Mouse (Mus musculus) forebrain, embryonic 14.5 days (tissue): ENCODE measurements around the gene Axin1. TPM values are rescaled to one million over a fixed set of nuclear protein-coding genes. Genes with fewer than 3 reads are reported as not detected.
"Not testable (repeated sequence)": the region's sequence is repeated elsewhere in the genome, so short reads cannot be mapped to it uniquely, and the experiment has no call there.

ENCODE experiments used
- ATAC-seq: fragments of 200-750 bp; cut with Nextera tagmentation; 2 replicates; pipeline ENCODE4 v1.8.0; 2017; ENCODE audit warnings: mild to moderate bottlenecking, moderate library complexity
- DNase-seq: peaks from one replicate; pipeline ENCODE4 v3.0.0-alpha.2; 2015; ENCODE audit warnings: low spot score
- H3K27ac ChIP-seq: fragments of 300-500 bp; sonication (generic); 2 replicates; pipeline ENCODE4 v1.5.1; 2014; ENCODE audit warnings: low read depth, mild to moderate bottlenecking, control low read depth, low read length, moderate library complexity
- H3K27me3 ChIP-seq: fragments of 300-500 bp; sonication (generic); replicated peaks from 2 replicates; pipeline ENCODE4 v1.6.1; 2014; ENCODE audit warnings: low read length, control low read depth, mixed read lengths; ENCODE audit not compliant: control insufficient read depth, insufficient read depth
- H3K36me3 ChIP-seq: fragments of 300-500 bp; sonication (generic); 2 replicates; pipeline ENCODE4 v1.6.1; 2014; ENCODE audit warnings: low read length, control low read depth; ENCODE audit not compliant: control insufficient read depth, insufficient read depth
- H3K4me1 ChIP-seq: fragments of 300-500 bp; sonication (generic); 2 replicates; pipeline ENCODE4 v1.6.1; 2014; ENCODE audit warnings: antibody characterized with exemption, low read length, control low read depth; ENCODE audit not compliant: control insufficient read depth, insufficient read depth
- H3K4me2 ChIP-seq: fragments of 300-500 bp; sonication (generic); 2 replicates; pipeline ENCODE4 v1.6.1; 2014; ENCODE audit warnings: mild to moderate bottlenecking, control low read depth, low read length
- H3K4me3 ChIP-seq: fragments of 300-500 bp; sonication (generic); 2 replicates; pipeline ENCODE4 v1.5.1; 2014; ENCODE audit warnings: low read depth, low read length, control low read depth
- H3K9ac ChIP-seq: fragments of 300-500 bp; sonication (generic); 2 replicates; pipeline ENCODE4 v1.6.1; 2014; ENCODE audit warnings: mild to moderate bottlenecking, low read length, control low read depth, moderate library complexity
- H3K9me3 ChIP-seq: fragments of 300-500 bp; sonication (generic); replicated peaks from 2 replicates; pipeline ENCODE4 v1.6.1; 2016; ENCODE audit warnings: low read length, control low read depth, mixed read lengths; ENCODE audit not compliant: control insufficient read depth
- WGBS: fragments of 180-500 bp; shearing (Covaris S2); extraction: QIAGEN DNeasy Blood & Tissue Kit; methylation state at CpG from one replicate; pipeline ENCODE4 v1.1.7; 2014; 5-methylcytosine and 5-hydroxymethylcytosine counted together
- polyA plus RNA-seq: library from polyadenylated mRNA; unstranded; fragments of >200 nt; fragmentation: Nextera tagmentation; extraction: Ambion mirVana; gene quantifications from 2 replicates; pipeline ENCODE4 v1.2.1, GENCODE M21; 2014

The Axin1 gene
- polyA plus RNA-seq, 1 experiment from 2014 or later = 10.3 TPM

DNA sequence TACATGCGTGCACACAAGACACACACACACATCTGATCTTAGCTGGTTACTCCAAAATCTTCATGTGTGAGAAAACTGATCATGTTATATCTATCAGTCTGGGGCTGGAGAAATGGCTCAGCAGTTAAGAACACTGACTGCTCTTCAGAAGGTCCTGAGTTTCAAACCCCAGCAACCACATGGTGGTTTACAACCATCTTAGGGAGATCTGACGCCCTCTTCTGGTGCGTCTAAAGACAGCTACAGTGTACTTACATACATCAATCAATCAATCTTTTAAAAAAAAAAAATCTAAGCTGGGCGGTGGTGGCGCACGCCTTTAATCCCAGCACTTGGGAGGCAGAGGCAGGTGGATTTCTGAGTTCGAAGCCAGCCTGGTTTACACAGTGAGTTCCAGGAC is 53.0 kb downstream of the Axin1 start:
- not testable (repeated sequence) for H3K27me3 ChIP-seq, DNase-seq, H3K9me3 ChIP-seq, H3K4me3 ChIP-seq, H3K4me2 ChIP-seq, ATAC-seq, H3K9ac ChIP-seq, H3K4me1 ChIP-seq, H3K27ac ChIP-seq
- WGBS = 90% methylated on average over 7 of the region's 7 CpGs
- peaks cover 97% of the 10 kb centered on the region for H3K36me3 ChIP-seq

DNA sequence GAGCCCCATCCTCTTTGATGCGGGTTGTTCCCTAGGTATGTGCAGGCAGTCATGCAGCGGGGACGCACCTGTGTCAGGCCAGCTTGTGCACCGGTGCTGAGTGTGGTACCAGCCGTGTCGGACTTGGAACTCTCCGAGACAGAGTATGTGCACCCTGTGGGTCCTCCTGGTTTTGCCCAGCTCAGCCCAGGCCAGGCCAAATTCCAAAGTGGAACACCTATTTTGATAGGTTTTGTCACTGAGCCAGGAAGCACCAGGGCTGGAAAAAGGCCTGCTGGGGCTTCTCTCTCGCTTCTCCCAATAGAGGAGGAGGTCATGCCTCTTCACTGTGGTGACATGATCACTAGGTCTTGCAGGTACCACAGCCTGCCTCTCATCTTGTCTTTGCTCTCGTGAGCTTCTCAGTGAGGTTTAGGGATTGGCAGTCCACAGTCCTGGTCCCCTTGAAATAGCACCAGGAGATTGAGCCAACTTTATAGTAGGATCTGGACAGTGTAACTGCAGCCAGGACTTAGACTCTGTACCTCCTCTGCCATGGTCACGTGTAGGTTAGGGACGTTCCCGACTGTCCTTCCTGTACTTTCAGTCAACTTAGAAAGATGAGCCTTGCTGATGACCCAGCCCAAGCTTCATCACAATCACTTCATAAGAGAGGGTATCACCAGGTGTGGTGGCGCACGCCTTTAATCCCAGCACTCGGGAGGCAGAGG is 54.1 kb downstream of the Axin1 start:
- ATAC-seq (no peak), DNase-seq (no peak)
- no peak overlapping the region for H3K9ac ChIP-seq
- H3K27ac ChIP-seq = no peak overlapping the region
- H3K27me3 ChIP-seq = no peaks in the 10 kb centered on the region
- no peaks in the 10 kb centered on the region for H3K9me3 ChIP-seq
- H3K4me2 ChIP-seq = no peak overlapping the region
- peaks cover 97% of the 10 kb centered on the region for H3K36me3 ChIP-seq
- no peaks in the 10 kb centered on the region for H3K4me1 ChIP-seq
- WGBS = 97% methylated on average over 15 of the region's 15 CpGs
- H3K4me3 ChIP-seq = no peak overlapping the region

DNA sequence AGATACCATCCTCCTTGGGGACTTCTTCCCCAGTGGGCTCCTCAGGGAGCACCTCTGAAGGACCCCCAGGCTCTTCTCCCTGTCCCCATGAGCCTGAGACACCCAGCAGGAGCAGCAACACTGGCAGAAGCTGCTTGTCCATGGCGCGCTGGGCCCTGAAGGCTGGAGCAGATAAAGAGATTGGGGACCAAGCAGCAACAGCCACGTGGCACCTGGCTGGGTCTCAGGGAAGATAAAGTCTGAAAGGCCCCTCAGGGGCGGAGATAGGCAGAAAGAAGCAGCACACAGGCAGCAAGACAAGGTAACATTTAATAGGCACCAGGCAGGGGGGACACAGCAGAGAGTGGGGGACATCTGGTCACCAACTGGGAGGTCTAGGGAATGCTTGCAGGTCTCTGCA is 60.4 kb downstream of the Axin1 start, which contains the start of gene Pdia2:
Gene Pdia2 (minus strand): TSS at position 196 of the 400 bp plus-strand sequence.
- DNase-seq = no peak
- H3K4me1 ChIP-seq = peaks cover 6% of the 10 kb centered on the region; the same call in 1 of the 2 replicates
- no peaks in the 10 kb centered on the region for H3K9me3 ChIP-seq
- H3K36me3 ChIP-seq = peaks cover 40% of the 10 kb centered on the region
- no peak within 1 kb of the TSS for H3K4me2 ChIP-seq
- H3K9ac ChIP-seq = no peak within 1 kb of the TSS
- H3K27me3 ChIP-seq = peaks cover 37% of the 10 kb centered on the region
- no peak for ATAC-seq
- 79% methylated on average over 4 of the region's 4 CpGs for WGBS
- H3K27ac ChIP-seq = no peak within 1 kb of the TSS
- H3K4me3 ChIP-seq = no peak within 1 kb of the TSS

DNA sequence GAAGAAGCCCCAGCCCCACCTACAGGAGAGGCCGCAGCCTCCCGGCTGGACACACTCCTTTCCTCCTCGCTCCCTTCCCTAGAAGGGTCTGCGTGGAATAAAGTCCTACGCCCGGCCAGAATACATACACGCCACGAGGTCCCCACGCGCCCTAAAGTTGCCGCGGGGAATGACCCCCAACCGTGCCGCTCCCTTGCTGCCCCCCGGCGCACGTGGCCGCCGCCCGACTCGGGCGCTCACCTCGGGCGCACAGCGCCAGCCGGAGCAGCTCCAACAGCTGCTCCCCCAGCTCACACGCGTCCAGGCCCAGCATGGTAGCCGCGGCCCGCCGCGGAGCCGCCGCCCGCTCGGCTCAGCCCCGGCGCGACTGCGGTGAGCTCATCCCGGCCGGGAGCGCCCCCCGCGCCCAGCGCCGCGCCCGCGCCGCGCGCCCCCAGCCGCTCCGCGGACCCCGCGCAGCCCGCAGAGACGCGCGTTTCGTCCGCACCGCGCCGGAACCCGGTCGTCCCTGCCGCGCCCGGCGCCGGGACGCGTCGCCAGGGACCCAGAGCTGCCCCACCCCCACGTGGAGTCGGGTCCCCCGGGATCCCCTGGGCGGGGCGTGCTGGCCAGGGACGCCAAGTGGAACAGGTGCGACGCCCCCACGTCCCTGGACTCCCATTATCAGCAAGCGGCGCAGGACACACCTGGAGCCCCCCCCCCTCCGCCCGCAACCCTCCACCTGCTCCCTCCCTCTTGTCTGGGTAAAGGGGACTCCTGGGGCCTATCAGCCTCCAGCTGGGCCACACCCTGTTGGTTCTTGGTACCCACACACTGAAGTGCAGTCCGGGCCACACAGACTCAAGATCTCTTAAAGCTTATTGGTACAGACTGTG is 62.6 kb downstream of the Axin1 start:
- Histone ChIP-seq H3K9ac (peak overlapping the region; percentile 69), H3K27ac (no peak overlapping the region), H3K4me1 (peaks cover 6% of the 10 kb centered on the region; the same call in 1 of the 2 replicates), H3K27me3 (peaks cover 49% of the 10 kb centered on the region), H3K9me3 (no peaks in the 10 kb centered on the region), H3K4me3 (peak overlapping the region; percentile 46), H3K36me3 (peaks cover 18% of the 10 kb centered on the region), H3K4me2 (peak overlapping the region; percentile 95)
- ATAC-seq (peak; percentile 66), DNase-seq (peak; percentile 51)
- WGBS = under 1% methylated on average over 86 of the region's 92 CpGs

DNA sequence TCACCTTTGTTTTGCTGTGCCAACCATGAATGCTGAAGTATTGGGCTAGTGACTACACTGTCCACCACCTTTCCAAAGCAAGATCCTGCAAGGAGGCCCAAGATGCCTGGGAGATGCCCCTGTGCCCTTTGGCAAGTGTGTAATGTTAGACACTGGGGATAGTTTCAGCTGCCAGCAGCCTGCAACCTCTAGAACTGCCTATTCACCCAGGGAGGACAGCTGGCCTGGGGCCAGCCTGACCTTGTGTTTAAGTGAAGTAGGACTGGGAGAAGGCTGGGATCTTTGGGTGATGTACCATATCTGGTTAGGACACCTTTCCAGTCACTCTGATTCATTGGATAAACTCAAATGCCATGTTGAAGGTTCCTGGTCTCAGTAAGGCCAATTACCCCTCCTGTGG is 63.5 kb downstream of the Axin1 start:
- no peak overlapping the region for H3K9ac ChIP-seq
- peaks cover 6% of the 10 kb centered on the region; the same call in 1 of the 2 replicates for H3K4me1 ChIP-seq
- peaks cover 49% of the 10 kb centered on the region for H3K27me3 ChIP-seq
- DNase-seq (no peak), ATAC-seq (no peak)
- no peak overlapping the region for H3K4me3 ChIP-seq
- H3K9me3 ChIP-seq = no peaks in the 10 kb centered on the region
- H3K36me3 ChIP-seq = peaks cover 10% of the 10 kb centered on the region
- H3K27ac ChIP-seq = no peak overlapping the region
- H3K4me2 ChIP-seq = peak overlapping the region; percentile 95; the same call in 1 of the 2 replicates

DNA sequence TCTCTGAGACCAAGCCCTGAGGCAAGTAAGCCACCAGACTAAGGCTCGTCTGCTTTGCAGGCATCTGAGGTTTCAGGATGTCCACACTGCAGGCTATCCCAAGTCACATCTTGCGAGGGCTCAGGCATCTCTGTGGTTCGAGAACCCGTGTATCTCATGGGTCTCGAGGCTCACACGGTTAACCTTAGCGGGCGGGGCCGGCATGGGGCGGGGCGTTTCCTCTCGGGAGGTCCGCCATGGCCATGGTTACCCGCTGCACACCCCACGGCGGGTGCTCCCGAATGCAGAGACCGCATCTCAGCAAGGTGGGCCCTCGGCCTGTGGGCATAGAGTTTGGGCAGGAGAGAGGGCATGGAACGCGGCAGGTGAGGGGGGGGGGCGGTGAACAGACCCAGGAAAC is 64.2 kb downstream of the Axin1 start, which contains the start of gene Rgs11:
Gene Rgs11 (plus strand): TSS at position 215 of the 400 bp plus-strand sequence.
- DNase-seq = no peak

DNA sequence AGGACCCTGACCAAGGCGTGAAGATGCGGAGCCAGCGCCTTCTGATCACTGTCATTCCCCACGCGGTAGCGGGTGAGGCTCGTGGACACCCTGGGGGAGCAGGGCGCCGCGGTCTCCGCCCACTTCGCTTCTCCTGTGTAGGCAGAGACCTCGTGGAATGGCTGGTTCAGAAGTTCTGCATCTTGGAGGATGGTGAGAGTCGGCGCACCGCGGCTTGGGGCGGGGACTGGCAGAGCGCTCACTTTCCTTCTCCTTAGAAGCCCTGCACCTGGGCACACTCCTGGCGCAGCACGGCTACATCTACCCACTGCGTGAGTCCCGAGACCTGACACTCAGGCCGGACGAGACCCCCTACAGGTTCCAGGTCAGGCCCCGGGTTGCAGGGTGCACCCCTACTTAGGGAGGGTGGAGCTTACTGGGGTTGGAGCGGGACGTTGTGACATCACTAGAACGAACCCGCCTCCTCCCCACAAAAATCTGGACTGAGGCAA is 64.9 kb downstream of the Axin1 start:
- peak; percentile 33 for DNase-seq
- ATAC-seq = no peak
- peaks cover 49% of the 10 kb centered on the region for H3K27me3 ChIP-seq
- peaks cover 6% of the 10 kb centered on the region; the same call in 1 of the 2 replicates for H3K4me1 ChIP-seq
- H3K27ac ChIP-seq = no peak overlapping the region
- H3K9me3 ChIP-seq = no peaks in the 10 kb centered on the region
- H3K4me2 ChIP-seq = peak overlapping the region; percentile 78
- 2% methylated on average over 30 of the region's 30 CpGs for WGBS
- peak overlapping the region; percentile 29; the same call in 1 of the 2 replicates for H3K9ac ChIP-seq
- peak overlapping the region; percentile 36 for H3K4me3 ChIP-seq
- no peaks in the 10 kb centered on the region for H3K36me3 ChIP-seq

More for the DNA sequence above, 64.2 kb downstream of the Axin1 start, which contains the start of gene Rgs11:
- H3K9ac ChIP-seq = peak within 1 kb of the TSS; percentile 29; the same call in 1 of the 2 replicates
- H3K9me3 ChIP-seq = no peaks in the 10 kb centered on the region
- peaks cover 4% of the 10 kb centered on the region; the same call in 1 of the 2 replicates for H3K36me3 ChIP-seq
- H3K4me1 ChIP-seq = peaks cover 6% of the 10 kb centered on the region; the same call in 1 of the 2 replicates
- ATAC-seq = no peak
- H3K27me3 ChIP-seq = peaks cover 49% of the 10 kb centered on the region
- peak within 1 kb of the TSS; percentile 36 for H3K4me3 ChIP-seq
- H3K4me2 ChIP-seq = peak within 1 kb of the TSS; percentile 95
- 3% methylated on average over 22 of the region's 22 CpGs for WGBS
- no peak within 1 kb of the TSS for H3K27ac ChIP-seq

DNA sequence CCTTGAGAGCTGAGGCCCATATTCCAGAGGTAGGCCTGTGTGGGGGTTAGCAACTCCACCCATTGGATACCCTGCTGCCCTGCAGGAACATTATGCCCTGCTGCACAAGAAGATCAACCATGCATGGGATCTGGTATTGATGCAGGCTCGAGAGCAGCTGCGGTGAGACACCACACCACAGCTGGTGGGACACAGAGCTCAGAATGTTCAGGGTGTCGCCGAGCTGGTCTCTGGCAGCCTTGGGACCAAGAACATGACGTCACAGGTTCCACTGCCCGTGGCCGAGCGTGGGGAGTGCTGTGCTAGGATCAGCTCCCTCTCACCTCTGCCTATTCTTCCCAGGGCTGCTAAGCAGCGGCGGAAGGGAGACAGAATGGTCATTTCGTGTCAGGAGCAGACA is 66.3 kb downstream of the Axin1 start:
- Histone ChIP-seq H3K36me3 (no peaks in the 10 kb centered on the region), H3K4me3 (no peak overlapping the region), H3K27ac (no peak overlapping the region), H3K9me3 (no peaks in the 10 kb centered on the region), H3K27me3 (peaks cover 48% of the 10 kb centered on the region), H3K4me1 (peaks cover 6% of the 10 kb centered on the region; the same call in 1 of the 2 replicates), H3K9ac (no peak overlapping the region), H3K4me2 (no peak overlapping the region)
- DNase-seq = no peak
- 28% methylated on average over 11 of the region's 11 CpGs for WGBS
- no peak for ATAC-seq
